Mouse (Mus musculus): ENCODE data around the gene Afm.

DNA sequence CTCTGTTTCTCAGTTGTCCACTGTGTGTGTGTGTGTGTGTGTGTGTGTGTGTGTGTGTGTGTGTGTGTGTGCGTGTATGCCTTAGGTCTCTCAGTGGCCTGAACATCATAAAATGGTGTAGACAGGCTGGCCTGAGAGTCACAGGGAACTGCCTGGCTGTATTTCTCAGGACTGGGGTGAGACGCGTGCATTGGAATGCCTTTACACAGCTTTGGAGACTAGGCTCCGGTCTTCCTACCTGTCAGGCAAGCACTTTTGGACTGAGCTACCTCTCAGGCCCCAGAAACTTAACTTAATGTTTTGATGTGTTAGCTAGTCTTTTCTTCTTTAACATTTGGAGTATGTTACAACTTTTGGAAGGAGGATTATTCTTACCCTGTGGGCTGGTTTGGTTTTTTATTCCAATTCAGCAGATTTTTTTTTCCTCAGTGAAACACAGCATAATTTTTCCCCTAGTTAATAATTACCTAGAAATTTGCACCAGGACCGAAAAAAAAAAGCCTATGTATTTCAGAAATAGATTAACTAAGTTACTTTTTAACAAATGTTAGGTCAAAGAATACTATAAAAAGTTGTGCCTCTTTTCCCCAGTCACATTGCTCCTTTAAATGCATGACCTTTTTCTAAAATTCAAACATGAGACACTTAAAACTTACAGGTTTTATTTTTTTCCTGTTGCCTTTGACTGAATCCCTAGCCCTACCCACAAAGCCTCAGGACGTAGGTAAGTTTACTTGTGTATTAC, at the start of gene Afm:
- TF ChIP-seq CTCF (IDR thresholded peaks at IDR 0.05; ENCODE audit: low read depth), result no peak
- TF ChIP-seq EP300 (IDR thresholded peaks at IDR 0.05; ENCODE audit: low read depth), result no peak
